Mouse (Mus musculus) limb, embryonic 13.5 days (tissue): ENCODE results near the gene Gm17660. TPM values are rescaled to one million over a fixed set of nuclear protein-coding genes. Genes with fewer than 3 reads are reported as not detected.

Source experiments
- ATAC-seq: fragments of 200-750 bp; cut with Nextera tagmentation; 2 replicates; pipeline ENCODE4 v1.8.0; 2017; ENCODE audit warnings: low read depth, moderate number of reproducible peaks, moderate TSS enrichment; ENCODE audit not compliant: low FRiP score
- H3K27ac ChIP-seq: fragments of 300-500 bp; sonication (generic); 2 replicates; pipeline ENCODE4 v1.5.1; 2015; ENCODE audit warnings: inconsistent platforms, mild to moderate bottlenecking, moderate library complexity
- H3K27me3 ChIP-seq: fragments of 300-500 bp; sonication (generic); 2 replicates; pipeline ENCODE4 v1.6.1; 2015; ENCODE audit warnings: mild to moderate bottlenecking, inconsistent platforms
- H3K36me3 ChIP-seq: fragments of 300-500 bp; sonication (generic); 2 replicates; pipeline ENCODE4 v1.6.1; 2015; ENCODE audit warnings: inconsistent platforms, mild to moderate bottlenecking, moderate library complexity
- H3K4me1 ChIP-seq: fragments of 300-500 bp; sonication (generic); 2 replicates; pipeline ENCODE4 v1.6.1; 2015; ENCODE audit warnings: inconsistent platforms
- H3K4me2 ChIP-seq: fragments of 300-500 bp; sonication (generic); replicated peaks from 2 replicates; pipeline ENCODE4 v1.6.1; 2015; ENCODE audit warnings: inconsistent platforms, mild to moderate bottlenecking, moderate library complexity
- H3K4me3 ChIP-seq: fragments of 300-500 bp; sonication (generic); 2 replicates; pipeline ENCODE4 v1.5.1; 2015; ENCODE audit warnings: moderate library complexity, mild to moderate bottlenecking, inconsistent platforms
- H3K9ac ChIP-seq: fragments of 300-500 bp; sonication (generic); 2 replicates; pipeline ENCODE4 v1.6.1; 2015; ENCODE audit warnings: mild to moderate bottlenecking, inconsistent platforms
- H3K9me3 ChIP-seq: fragments of 300-500 bp; sonication (generic); 2 replicates; pipeline ENCODE4 v1.6.1; 2016; ENCODE audit warnings: inconsistent platforms
- WGBS: fragments of 180-500 bp; shearing (Covaris S2); methylation state at CpG from one replicate; pipeline ENCODE4 v1.1.7; 2015; 5-methylcytosine and 5-hydroxymethylcytosine counted together
- polyA plus RNA-seq: library from polyadenylated mRNA; unstranded; fragments of >200 nt; fragmentation: Nextera tagmentation; extraction: Ambion mirVana; gene quantifications from 2 replicates; pipeline ENCODE4 v1.2.1, GENCODE M21; 2015

Gm17660 gene
- polyA plus RNA-seq, 1 experiment from 2014 or later = not detected

GRCm38 (mm10) chr5:104073602-104074001 lies 3.8 kb downstream of the Gm17660 start:
- no peak overlapping the region for H3K4me2 ChIP-seq
- no peaks in the 10 kb centered on the region for H3K36me3 ChIP-seq
- peak; percentile 91 for ATAC-seq
- H3K27me3 ChIP-seq = peaks cover 5% of the 10 kb centered on the region; the same call in 1 of the 2 replicates
- H3K4me1 ChIP-seq = peaks cover 18% of the 10 kb centered on the region
- no peak overlapping the region for H3K4me3 ChIP-seq
- 72% methylated on average over 5 of the region's 5 CpGs for WGBS
- H3K9ac ChIP-seq = no peak overlapping the region
- H3K27ac ChIP-seq = no peak overlapping the region
- H3K9me3 ChIP-seq = no peaks in the 10 kb centered on the region

- no peak overlapping the region for H3K9ac ChIP-seq
- peaks cover 18% of the 10 kb centered on the region for H3K4me1 ChIP-seq
- no peaks in the 10 kb centered on the region for H3K9me3 ChIP-seq
- WGBS = 48% methylated on average over 6 of the region's 8 CpGs
- H3K4me3 ChIP-seq = no peak overlapping the region
- H3K36me3 ChIP-seq = no peaks in the 10 kb centered on the region
- H3K4me2 ChIP-seq = no peak overlapping the region
- peaks cover 5% of the 10 kb centered on the region; the same call in 1 of the 2 replicates for H3K27me3 ChIP-seq
- ATAC-seq = peak; percentile 90
- H3K27ac ChIP-seq = 0 out of 2 replicates have a peak overlapping the region, but pooled peaks have one; percentile 17
These were observed 5.0 kb downstream of the Gm17660 start for GRCm38 (mm10) chr5:104072272-104072886.

GRCm38 (mm10) chr5:104071048-104071447 lies 6.4 kb downstream of the Gm17660 start:
- no peak overlapping the region for H3K4me3 ChIP-seq
- WGBS = 88% methylated on average over 4 of the region's 4 CpGs
- H3K9me3 ChIP-seq = no peaks in the 10 kb centered on the region
- H3K4me2 ChIP-seq = no peak overlapping the region
- no peaks in the 10 kb centered on the region for H3K36me3 ChIP-seq
- H3K4me1 ChIP-seq = peaks cover 10% of the 10 kb centered on the region
- H3K9ac ChIP-seq = no peak overlapping the region
- no peak for ATAC-seq
- H3K27ac ChIP-seq = no peak overlapping the region
- H3K27me3 ChIP-seq = peaks cover 5% of the 10 kb centered on the region; the same call in 1 of the 2 replicates

- H3K27ac ChIP-seq = no peak overlapping the region
- 86% methylated on average over 7 of the region's 7 CpGs for WGBS
- H3K4me1 ChIP-seq = no peaks in the 10 kb centered on the region
- peaks cover 12% of the 10 kb centered on the region for H3K36me3 ChIP-seq
- no peaks in the 10 kb centered on the region for H3K27me3 ChIP-seq
- H3K9ac ChIP-seq = no peak overlapping the region
- ATAC-seq = no peak
- H3K4me3 ChIP-seq = no peak overlapping the region
- no peak overlapping the region for H3K4me2 ChIP-seq
- no peaks in the 10 kb centered on the region for H3K9me3 ChIP-seq
These were observed 8.7 kb downstream of the Gm17660 start for GRCm38 (mm10) chr5:104068751-104069150.

- H3K4me2 ChIP-seq = no peak overlapping the region
- H3K9me3 ChIP-seq = no peaks in the 10 kb centered on the region
- whole genome bisulfite sequencing = 92% methylated on average over 11 of the region's 11 CpGs
- H3K36me3 ChIP-seq = peaks cover 68% of the 10 kb centered on the region
- H3K27ac ChIP-seq = no peak overlapping the region
- H3K27me3 ChIP-seq = no peaks in the 10 kb centered on the region
- H3K9ac ChIP-seq = no peak overlapping the region
- ATAC-seq = no peak
- no peak overlapping the region for H3K4me3 ChIP-seq
- H3K4me1 ChIP-seq = no peaks in the 10 kb centered on the region
These were observed 14.4 kb downstream of the Gm17660 start for GRCm38 (mm10) chr5:104062773-104063551.

- Histone ChIP-seq H3K36me3 (peaks cover 73% of the 10 kb centered on the region), H3K4me2 (no peak overlapping the region), H3K9ac (no peak overlapping the region), H3K27ac (no peak overlapping the region), H3K4me3 (no peak overlapping the region), H3K4me1 (no peaks in the 10 kb centered on the region), H3K27me3 (no peaks in the 10 kb centered on the region), H3K9me3 (no peaks in the 10 kb centered on the region)
- WGBS = 85% methylated on average over 13 of the region's 13 CpGs
- no peak for ATAC-seq
These were observed 15.3 kb downstream of the Gm17660 start for GRCm38 (mm10) chr5:104061936-104062772.

- Histone ChIP-seq H3K9ac (no peak overlapping the region), H3K4me1 (no peaks in the 10 kb centered on the region), H3K36me3 (peaks cover 81% of the 10 kb centered on the region), H3K27me3 (no peaks in the 10 kb centered on the region), H3K4me2 (no peak overlapping the region), H3K4me3 (no peak overlapping the region), H3K9me3 (no peaks in the 10 kb centered on the region), H3K27ac (no peak overlapping the region)
- WGBS = 93% methylated on average over 5 of the region's 5 CpGs
- ATAC-seq = no peak
These were observed 17.0 kb downstream of the Gm17660 start for GRCm38 (mm10) chr5:104060429-104060828.

GRCm38 (mm10) chr5:104059628-104060027 lies 17.8 kb downstream of the Gm17660 start:
- Histone ChIP-seq H3K9ac (no peak overlapping the region), H3K4me1 (no peaks in the 10 kb centered on the region), H3K36me3 (peaks cover 78% of the 10 kb centered on the region), H3K27ac (no peak overlapping the region), H3K9me3 (no peaks in the 10 kb centered on the region), H3K4me3 (no peak overlapping the region), H3K27me3 (no peaks in the 10 kb centered on the region), H3K4me2 (no peak overlapping the region)
- 74% methylated on average over 9 of the region's 9 CpGs for WGBS
- no peak for ATAC-seq

GRCm38 (mm10) chr5:104058021-104058420 lies 19.4 kb downstream of the Gm17660 start:
- ATAC-seq = no peak
- Histone ChIP-seq H3K4me1 (no peaks in the 10 kb centered on the region), H3K9ac (no peak overlapping the region), H3K36me3 (peaks cover 65% of the 10 kb centered on the region), H3K4me3 (no peak overlapping the region), H3K4me2 (no peak overlapping the region), H3K27ac (no peak overlapping the region), H3K27me3 (no peaks in the 10 kb centered on the region), H3K9me3 (no peaks in the 10 kb centered on the region)
- WGBS = 64% methylated on average over 15 of the region's 15 CpGs

GRCm38 (mm10) chr5:104056295-104056694 lies 21.1 kb downstream of the Gm17660 start:
- no peak for ATAC-seq
- no peak overlapping the region for H3K4me3 ChIP-seq
- no peak overlapping the region for H3K27ac ChIP-seq
- 83% methylated on average over 7 of the region's 7 CpGs for WGBS
- no peaks in the 10 kb centered on the region for H3K4me1 ChIP-seq
- no peaks in the 10 kb centered on the region for H3K9me3 ChIP-seq
- no peak overlapping the region for H3K9ac ChIP-seq
- H3K27me3 ChIP-seq = no peaks in the 10 kb centered on the region
- H3K4me2 ChIP-seq = no peak overlapping the region
- H3K36me3 ChIP-seq = peaks cover 62% of the 10 kb centered on the region

- H3K9me3 ChIP-seq = no peaks in the 10 kb centered on the region
- H3K27ac ChIP-seq = no peak overlapping the region
- H3K4me2 ChIP-seq = no peak overlapping the region
- no peak overlapping the region for H3K4me3 ChIP-seq
- H3K9ac ChIP-seq = no peak overlapping the region
- no peaks in the 10 kb centered on the region for H3K4me1 ChIP-seq
- whole genome bisulfite sequencing = 88% methylated on average over 4 of the region's 4 CpGs
- H3K36me3 ChIP-seq = peaks cover 62% of the 10 kb centered on the region
- H3K27me3 ChIP-seq = no peaks in the 10 kb centered on the region
- ATAC-seq = no peak
These were observed 21.6 kb downstream of the Gm17660 start for GRCm38 (mm10) chr5:104055816-104056215.

- H3K27ac ChIP-seq = no peak overlapping the region
- no peak for ATAC-seq
- H3K4me2 ChIP-seq = no peak overlapping the region
- H3K36me3 ChIP-seq = peaks cover 58% of the 10 kb centered on the region
- no peaks in the 10 kb centered on the region for H3K4me1 ChIP-seq
- no peaks in the 10 kb centered on the region for H3K9me3 ChIP-seq
- H3K27me3 ChIP-seq = no peaks in the 10 kb centered on the region
- no peak overlapping the region for H3K4me3 ChIP-seq
- WGBS = 90% methylated on average over 4 of the region's 4 CpGs
- no peak overlapping the region for H3K9ac ChIP-seq
These were observed 22.5 kb downstream of the Gm17660 start for GRCm38 (mm10) chr5:104054938-104055337.
